Mouse (Mus musculus) heart, embryonic 15.5 days (tissue): ENCODE results near the gene Cox14. TPM values are rescaled to one million over a fixed set of nuclear protein-coding genes. Genes with fewer than 3 reads are reported as not detected.
A peak's percentile ranks its signal among the peaks of the same experiment; 100 is the strongest.
"Not testable (repeated sequence)": the region's sequence is repeated elsewhere in the genome, so short reads cannot be mapped to it uniquely, and the experiment has no call there.

Experiments used
- ATAC-seq: fragments of 200-750 bp; cut with Nextera tagmentation; replicated peaks from 2 replicates; pipeline ENCODE4 v1.8.0; 2017; ENCODE audit warnings: low read depth, moderate TSS enrichment; ENCODE audit not compliant: insufficient number of reproducible peaks, insufficient read depth, low FRiP score
- H3K27ac ChIP-seq: fragments of 300-500 bp; sonication (generic); 2 replicates; pipeline ENCODE4 v1.5.1; 2015; ENCODE audit warnings: mild to moderate bottlenecking, inconsistent platforms
- H3K27me3 ChIP-seq: fragments of 300-500 bp; sonication (generic); 2 replicates; pipeline ENCODE4 v1.6.1; 2015; ENCODE audit warnings: inconsistent platforms
- H3K36me3 ChIP-seq: fragments of 300-500 bp; sonication (generic); 2 replicates; pipeline ENCODE4 v1.6.1; 2015; ENCODE audit warnings: mild to moderate bottlenecking, inconsistent platforms
- H3K4me1 ChIP-seq: fragments of 300-500 bp; sonication (generic); replicated peaks from 2 replicates; pipeline ENCODE4 v1.6.1; 2015; ENCODE audit warnings: inconsistent platforms
- H3K4me2 ChIP-seq: fragments of 300-500 bp; sonication (generic); 2 replicates; pipeline ENCODE4 v1.6.1; 2015; ENCODE audit warnings: inconsistent platforms, mild to moderate bottlenecking, moderate library complexity
- H3K4me3 ChIP-seq: fragments of 300-500 bp; sonication (generic); 2 replicates; pipeline ENCODE4 v1.5.1; 2015; ENCODE audit warnings: mild to moderate bottlenecking, inconsistent platforms
- H3K9ac ChIP-seq: fragments of 300-500 bp; sonication (generic); 2 replicates; pipeline ENCODE4 v1.6.1; 2015; ENCODE audit warnings: mild to moderate bottlenecking, inconsistent platforms
- H3K9me3 ChIP-seq: fragments of 300-500 bp; sonication (generic); replicated peaks from 2 replicates; pipeline ENCODE4 v1.6.1; 2016; ENCODE audit warnings: inconsistent platforms
- WGBS: fragments of 180-500 bp; shearing (Covaris S2); methylation state at CpG from one replicate; pipeline ENCODE4 v1.1.7; 2015; ENCODE audit warnings: mixed read lengths; 5-methylcytosine and 5-hydroxymethylcytosine counted together
- polyA plus RNA-seq: library from polyadenylated mRNA; unstranded; fragments of >200 nt; fragmentation: Nextera tagmentation; extraction: Ambion mirVana; gene quantifications from 2 replicates; pipeline ENCODE4 v1.2.1, GENCODE M21; 2015

Cox14 gene
- polyA plus RNA-seq, 1 experiment from 2014 or later, result 187 TPM

DNA sequence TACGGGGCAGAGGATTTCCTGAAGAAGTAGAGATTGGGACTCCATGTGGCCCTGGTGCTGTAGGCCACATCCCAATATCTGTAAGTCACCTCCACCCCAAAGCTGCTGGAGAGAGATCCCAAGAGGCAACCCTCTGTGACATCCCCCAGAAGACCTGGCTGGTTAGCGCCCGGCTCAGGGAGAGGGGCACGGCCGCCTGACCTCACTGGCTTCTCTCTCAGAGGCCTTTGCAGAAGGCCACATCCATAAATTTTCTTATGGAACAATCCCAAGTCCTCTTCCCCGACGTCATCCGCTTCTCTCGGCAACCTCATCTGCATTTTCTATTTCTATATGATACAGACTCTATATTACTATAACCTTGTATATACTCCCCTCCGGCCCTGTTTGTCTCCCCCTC, 25.7 kb upstream of the Cox14 start:
- Histone ChIP-seq H3K27me3 (peaks cover 20% of the 10 kb centered on the region), H3K4me3 (no peak overlapping the region), H3K9ac (no peak overlapping the region), H3K4me2 (no peak overlapping the region), H3K27ac (no peak overlapping the region), H3K36me3 (no peaks in the 10 kb centered on the region), H3K9me3 (no peaks in the 10 kb centered on the region), H3K4me1 (peaks cover 46% of the 10 kb centered on the region)
- ATAC-seq, result no peak
- 85% methylated on average over 10 of the region's 10 CpGs for WGBS

DNA sequence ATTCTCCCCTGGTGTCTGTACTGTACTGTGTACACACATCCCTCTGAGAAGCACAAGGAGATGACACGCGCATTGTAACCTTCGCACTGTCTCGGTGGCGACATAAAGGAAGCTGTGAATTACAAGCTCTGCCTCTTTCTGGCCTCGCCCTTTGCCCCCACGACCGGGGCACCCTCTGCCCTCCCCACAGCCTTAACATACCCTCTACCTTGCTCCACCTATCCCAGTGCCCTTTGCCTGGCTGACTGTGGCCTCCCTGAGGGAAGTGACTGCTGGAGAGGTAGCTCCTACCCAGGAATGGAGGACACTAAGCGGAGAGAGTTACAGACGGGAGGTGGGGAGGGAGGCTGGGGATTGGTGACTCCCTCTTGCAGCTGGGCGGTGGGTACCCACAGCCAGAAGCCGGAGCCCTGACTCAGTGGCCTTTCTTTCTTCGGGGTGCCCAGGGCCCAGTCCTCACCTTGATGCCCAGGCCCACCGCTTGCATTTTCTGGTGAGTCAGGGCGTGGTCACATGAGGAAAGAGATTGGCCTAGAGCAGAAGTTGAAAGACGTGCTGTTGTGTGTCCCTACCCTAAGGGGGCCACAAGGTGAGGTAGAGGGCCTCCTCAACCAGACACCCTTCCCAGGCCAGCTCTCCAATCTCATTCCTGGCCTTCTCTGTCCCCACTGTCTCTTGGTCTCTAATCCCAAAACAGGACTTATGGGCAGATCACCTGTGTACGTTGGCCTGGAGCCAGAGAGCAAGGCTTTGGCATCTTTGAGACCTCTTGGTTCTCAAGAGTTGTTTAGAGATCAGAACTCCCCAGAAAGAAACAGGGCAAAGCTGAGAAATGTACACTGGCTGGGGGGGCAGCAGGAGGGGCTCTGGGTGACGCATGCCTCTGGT, 25.0 kb upstream of the Cox14 start:
- WGBS, result 82% methylated on average over 18 of the region's 18 CpGs
- Histone ChIP-seq H3K9ac (no peak overlapping the region), H3K4me3 (no peak overlapping the region), H3K36me3 (peaks cover under 1% of the 10 kb centered on the region; the same call in 1 of the 2 replicates), H3K4me2 (no peak overlapping the region), H3K9me3 (no peaks in the 10 kb centered on the region), H3K4me1 (peaks cover 46% of the 10 kb centered on the region), H3K27me3 (peaks cover 20% of the 10 kb centered on the region), H3K27ac (no peak overlapping the region)
- ATAC-seq, result no peak

DNA sequence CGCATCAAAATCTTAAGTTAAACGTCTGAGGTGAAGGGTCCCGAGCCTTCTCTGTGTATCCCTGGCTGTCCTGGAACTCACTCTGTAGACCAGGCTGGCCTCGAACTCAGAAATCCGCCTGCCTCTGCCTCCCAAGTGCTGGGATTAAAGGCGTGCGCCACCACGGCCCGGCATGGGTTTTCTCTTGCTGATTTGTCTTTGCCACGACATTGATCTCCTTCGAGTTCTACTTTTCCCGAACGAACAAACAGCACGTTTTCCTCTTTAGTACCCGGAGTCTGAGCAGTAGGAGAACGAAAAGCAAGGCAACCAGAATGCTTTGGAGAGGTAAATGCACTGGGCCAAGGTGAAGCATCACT, 23.8 kb upstream of the Cox14 start:
- 40% methylated on average over 16 of the region's 16 CpGs for WGBS
- Histone ChIP-seq H3K4me3 (peak overlapping the region; percentile 97), H3K27ac (peak overlapping the region; percentile 100), H3K9ac (peak overlapping the region; percentile 99; the same call in 1 of the 2 replicates), H3K4me2 (peak overlapping the region; percentile 77), H3K27me3 (peaks cover 17% of the 10 kb centered on the region), H3K4me1 (peaks cover 53% of the 10 kb centered on the region)
- H3K9me3 ChIP-seq, ATAC-seq, H3K36me3 ChIP-seq: not testable (repeated sequence)

DNA sequence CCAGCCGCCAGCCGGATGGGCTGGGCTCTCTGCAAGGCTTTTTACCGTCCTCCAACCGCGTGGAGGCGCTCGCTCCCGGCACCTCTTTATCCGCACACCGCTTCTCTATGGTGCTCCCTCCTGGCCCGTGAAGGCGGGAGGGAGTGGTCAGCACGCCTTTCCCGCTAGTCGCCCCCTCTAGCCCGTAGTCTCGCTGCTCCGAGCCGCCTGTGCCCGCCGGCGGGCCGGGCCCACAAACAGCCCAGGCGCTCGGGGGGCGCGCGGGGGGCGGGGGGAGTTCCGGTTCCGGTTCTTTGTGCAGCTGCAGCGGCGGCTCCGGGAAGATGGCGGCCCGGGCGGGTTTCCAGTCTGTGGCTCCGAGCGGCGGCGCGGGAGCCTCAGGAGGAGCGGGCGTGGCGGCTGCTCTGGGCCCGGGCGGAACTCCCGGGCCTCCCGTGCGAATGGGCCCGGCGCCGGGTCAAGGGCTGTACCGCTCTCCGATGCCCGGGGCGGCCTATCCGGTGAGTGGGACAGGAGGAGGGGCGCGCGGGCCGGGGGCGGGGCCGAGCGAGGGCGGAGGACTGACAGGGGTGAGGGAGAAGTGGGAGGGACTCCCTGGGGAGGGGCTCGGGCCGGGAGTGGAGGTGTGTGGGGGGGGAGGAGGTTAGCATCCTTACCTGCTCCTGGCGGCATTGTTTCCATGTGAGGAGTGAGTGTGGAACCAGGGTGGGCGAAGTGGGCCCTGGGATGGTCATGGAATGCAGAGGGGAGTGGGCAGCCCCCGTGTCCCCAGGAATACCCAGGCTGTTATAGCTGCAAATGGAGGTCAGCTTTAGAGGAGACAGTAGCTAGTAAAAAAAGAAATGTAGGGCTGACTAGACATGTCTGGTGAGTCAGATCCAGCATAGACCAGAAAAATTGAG, 23.2 kb upstream of the Cox14 start, which contains the start of gene Smarcd1:
Gene Smarcd1 (plus strand): TSS at position 131 of the 902 bp plus-strand sequence.
- Histone ChIP-seq H3K4me1 (peaks cover 53% of the 10 kb centered on the region), H3K4me3 (peak within 1 kb of the TSS; percentile 97), H3K36me3 (peaks cover 16% of the 10 kb centered on the region), H3K27me3 (peaks cover 12% of the 10 kb centered on the region), H3K4me2 (peak within 1 kb of the TSS; percentile 77), H3K9me3 (no peaks in the 10 kb centered on the region), H3K9ac (peak within 1 kb of the TSS; percentile 99), H3K27ac (peak within 1 kb of the TSS; percentile 100)
- under 1% methylated on average over 71 of the region's 71 CpGs for WGBS
- ATAC-seq, result peak; percentile 92

DNA sequence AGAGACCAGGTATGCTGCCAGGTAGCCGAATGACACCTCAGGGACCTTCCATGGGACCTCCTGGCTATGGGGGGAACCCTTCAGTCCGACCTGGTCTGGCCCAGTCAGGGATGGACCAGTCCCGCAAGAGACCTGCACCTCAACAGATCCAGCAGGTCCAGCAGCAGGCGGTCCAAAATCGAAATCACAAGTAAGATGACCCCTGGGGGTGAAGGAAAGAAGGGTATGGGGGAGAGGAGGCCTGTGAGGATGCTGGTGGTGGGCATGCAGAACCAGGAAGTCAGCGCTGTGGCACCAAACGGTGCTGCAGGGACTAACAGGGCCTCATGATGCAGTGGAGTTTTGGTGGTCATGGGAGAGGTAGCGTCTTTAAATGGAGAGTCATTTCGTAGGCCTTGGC, 22.3 kb upstream of the Cox14 start:
- Histone ChIP-seq H3K4me1 (peaks cover 53% of the 10 kb centered on the region), H3K4me2 (peak overlapping the region; percentile 77), H3K4me3 (peak overlapping the region; percentile 97), H3K36me3 (peaks cover 25% of the 10 kb centered on the region), H3K27ac (peak overlapping the region; percentile 100), H3K9ac (peak overlapping the region; percentile 99), H3K9me3 (no peaks in the 10 kb centered on the region), H3K27me3 (peaks cover 7% of the 10 kb centered on the region)
- ATAC-seq, result no peak
- WGBS, result 69% methylated on average over 9 of the region's 9 CpGs

DNA sequence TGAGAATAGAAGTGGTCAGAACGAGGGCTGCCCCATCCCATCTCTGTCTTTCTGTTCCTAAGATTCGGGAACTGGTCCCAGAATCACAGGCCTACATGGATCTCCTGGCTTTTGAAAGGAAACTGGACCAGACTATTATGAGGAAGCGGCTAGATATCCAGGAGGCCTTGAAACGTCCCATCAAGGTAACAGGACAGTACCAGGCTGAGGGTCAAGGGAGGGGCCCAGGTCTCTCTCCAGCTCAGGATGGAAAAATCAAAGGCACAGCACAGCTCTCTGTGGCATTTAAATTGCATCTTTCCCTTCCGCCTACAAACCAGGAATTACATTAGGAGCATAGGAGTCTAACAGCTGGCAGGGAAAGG, 21.8 kb upstream of the Cox14 start:
- H3K4me3 ChIP-seq, result peak overlapping the region; percentile 32; the same call in 1 of the 2 replicates
- ATAC-seq, result no peak
- H3K4me1 ChIP-seq, result peaks cover 52% of the 10 kb centered on the region

DNA sequence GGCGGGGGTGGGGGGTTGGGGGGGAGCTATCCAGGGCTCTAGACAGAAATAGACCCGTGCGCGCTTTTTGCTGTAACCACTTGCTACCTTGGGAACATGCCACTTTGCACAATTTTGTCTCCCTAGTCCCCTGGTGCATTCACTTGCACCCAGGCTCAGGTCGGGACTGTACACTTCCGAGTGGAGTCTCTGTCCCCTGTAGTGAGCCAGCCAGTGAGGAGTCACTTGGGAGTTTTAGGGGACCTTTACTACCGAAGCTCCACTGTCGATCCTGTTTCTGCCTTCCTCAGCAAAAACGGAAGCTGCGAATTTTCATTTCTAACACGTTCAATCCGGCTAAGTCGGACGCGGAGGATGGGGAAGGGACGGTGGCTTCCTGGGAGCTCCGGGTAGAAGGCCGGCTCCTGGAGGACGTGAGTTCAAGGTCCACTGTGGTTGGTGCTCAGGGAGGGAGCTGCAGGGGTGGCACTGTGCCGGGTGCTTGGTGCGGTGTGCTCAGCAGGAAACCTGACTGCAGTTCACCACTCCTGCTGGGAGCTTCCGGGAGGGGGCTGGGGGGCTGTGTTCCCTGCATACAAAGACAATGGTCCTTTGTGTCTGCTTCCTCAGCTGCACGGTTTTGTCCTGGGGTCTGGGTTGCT, 21.3 kb upstream of the Cox14 start:
- no peaks in the 10 kb centered on the region for H3K9me3 ChIP-seq
- H3K36me3 ChIP-seq, result peaks cover 35% of the 10 kb centered on the region
- H3K4me1 ChIP-seq, result peaks cover 48% of the 10 kb centered on the region
- peak overlapping the region; percentile 44 for H3K9ac ChIP-seq
- no peak for ATAC-seq
- no peaks in the 10 kb centered on the region; the same call in none of the 2 replicates for H3K27me3 ChIP-seq
- peak overlapping the region; percentile 77 for H3K4me2 ChIP-seq
- WGBS, result 36% methylated on average over 23 of the region's 23 CpGs
- H3K27ac ChIP-seq, result peak overlapping the region; percentile 100
- peak overlapping the region; percentile 32 for H3K4me3 ChIP-seq

More for the DNA sequence above, 21.8 kb upstream of the Cox14 start:
- Histone ChIP-seq H3K27me3 (peaks cover 1% of the 10 kb centered on the region), H3K9ac (peak overlapping the region; percentile 44; the same call in 1 of the 2 replicates), H3K36me3 (peaks cover 30% of the 10 kb centered on the region), H3K27ac (peak overlapping the region; percentile 100), H3K9me3 (no peaks in the 10 kb centered on the region), H3K4me2 (peak overlapping the region; percentile 77)
- WGBS, result 58% methylated on average over 5 of the region's 5 CpGs

DNA sequence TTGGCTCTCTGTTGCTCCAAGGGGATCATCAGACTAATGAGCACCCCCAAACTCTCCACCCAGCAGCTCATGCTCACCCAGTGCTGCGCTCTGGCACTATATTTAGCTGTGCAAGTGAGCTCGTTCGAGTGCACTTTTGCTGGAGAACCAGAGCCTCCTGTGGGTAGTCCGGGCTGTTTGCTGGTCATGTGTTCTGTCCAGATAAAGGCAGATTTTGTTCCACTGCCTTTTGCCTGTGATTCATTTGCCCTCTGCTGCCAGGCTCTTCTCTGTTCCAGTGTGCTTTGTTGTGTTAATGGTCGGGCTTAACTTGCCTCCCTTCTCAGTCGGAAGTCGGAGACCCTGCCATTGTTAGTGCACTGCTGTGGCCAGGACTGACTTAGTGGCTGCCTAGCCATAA, 20.5 kb upstream of the Cox14 start:
- Histone ChIP-seq H3K9ac (peak overlapping the region; percentile 44), H3K4me1 (peaks cover 48% of the 10 kb centered on the region), H3K27me3 (no peaks in the 10 kb centered on the region), H3K9me3 (no peaks in the 10 kb centered on the region), H3K36me3 (peaks cover 42% of the 10 kb centered on the region), H3K4me3 (peak overlapping the region; percentile 32), H3K4me2 (peak overlapping the region; percentile 77), H3K27ac (peak overlapping the region; percentile 100)
- ATAC-seq, result peak; percentile 52
- 36% methylated on average over 7 of the region's 7 CpGs for WGBS

DNA sequence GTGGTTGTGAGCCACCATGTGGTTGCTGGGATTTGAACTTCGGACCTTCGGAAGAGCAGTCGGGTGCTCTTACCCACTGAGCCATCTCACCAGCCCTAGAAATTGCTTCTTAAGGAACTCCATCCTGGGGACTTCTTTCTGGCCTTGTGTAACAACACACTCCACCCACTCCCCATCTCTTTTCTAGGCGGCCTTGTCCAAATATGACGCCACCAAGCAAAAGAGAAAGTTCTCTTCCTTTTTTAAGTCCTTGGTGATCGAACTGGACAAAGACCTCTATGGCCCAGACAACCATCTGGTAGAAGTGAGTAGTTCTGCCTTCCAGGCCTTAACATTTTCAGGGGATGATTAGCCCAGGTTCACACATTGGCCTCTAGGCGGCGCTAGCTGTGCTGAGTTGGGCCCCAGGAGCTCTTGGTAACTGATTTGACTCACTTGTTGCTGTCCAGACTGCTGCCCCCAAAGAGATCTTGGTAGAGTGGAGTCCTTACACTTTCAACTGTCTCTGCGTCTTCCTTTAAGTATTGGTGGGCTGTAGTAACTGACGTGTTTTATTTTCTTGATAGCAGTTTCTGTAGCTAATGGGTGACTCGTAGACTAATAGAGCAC, 19.9 kb upstream of the Cox14 start, which contains the start of gene Gm17349:
Gene Gm17349 (minus strand): TSS at position 51 of the 609 bp plus-strand sequence.
- Histone ChIP-seq H3K9ac (peak within 1 kb of the TSS; percentile 44), H3K27me3 (no peaks in the 10 kb centered on the region), H3K4me3 (peak within 1 kb of the TSS; percentile 32), H3K4me2 (peak within 1 kb of the TSS; percentile 77), H3K27ac (peak within 1 kb of the TSS; percentile 100), H3K4me1 (peaks cover 49% of the 10 kb centered on the region), H3K9me3 (no peaks in the 10 kb centered on the region), H3K36me3 (peaks cover 49% of the 10 kb centered on the region)
- ATAC-seq, result no peak
- WGBS, result 68% methylated on average over 11 of the region's 11 CpGs

DNA sequence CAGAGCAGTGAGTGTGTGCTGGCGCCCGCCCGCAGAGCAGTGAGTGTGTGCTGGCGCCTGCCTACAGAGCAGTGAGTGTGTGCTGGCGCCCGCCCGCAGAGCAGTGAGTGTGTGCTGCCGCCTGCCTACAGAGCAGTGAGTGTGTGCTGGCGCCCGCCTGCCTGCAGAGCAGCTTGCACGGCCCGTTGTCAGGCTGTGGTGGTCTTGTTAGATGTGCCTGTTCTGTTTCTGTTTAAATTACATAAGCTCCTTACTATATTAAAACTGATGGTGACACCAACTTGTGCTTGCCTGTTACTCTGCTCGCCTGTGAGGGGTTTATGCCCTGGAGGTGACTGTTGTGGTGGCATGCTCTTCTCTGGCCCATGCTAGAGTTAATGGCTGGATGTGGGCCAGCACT, 17.2 kb upstream of the Cox14 start:
- no peak overlapping the region for H3K27ac ChIP-seq
- H3K4me2 ChIP-seq, result no peak overlapping the region
- H3K9ac ChIP-seq, result no peak overlapping the region
- H3K36me3 ChIP-seq, result peaks cover 75% of the 10 kb centered on the region
- 92% methylated on average over 13 of the region's 13 CpGs for WGBS
- H3K4me3 ChIP-seq, result no peak overlapping the region
- ATAC-seq, result no peak
- H3K4me1 ChIP-seq, result peaks cover 34% of the 10 kb centered on the region
- H3K9me3 ChIP-seq, result no peaks in the 10 kb centered on the region
- no peaks in the 10 kb centered on the region for H3K27me3 ChIP-seq
